ENCODE assay signal across 8 mouse cellular contexts in genomic region chr7:45015957-45016612, GRCm38 (mm10). TPM values are rescaled to one million over a fixed set of nuclear protein-coding genes. Genes with fewer than 3 reads are reported as not detected.
DNase-seq lines count a peak whose midpoint lies in the region; ATAC-seq and TF ChIP-seq lines count a peak whose summit lies in the region.

Scaf1 (minus strand) TSS chr7:45016363.

- no peak for TF ChIP-seq CTCF in G1E (IDR thresholded peaks at IDR 0.05; ENCODE audit: low read depth, low read length)
- TF ChIP-seq CTCF in layer of hippocampus, adult 2 months (conservative IDR thresholded peaks at IDR 0.05), result no peak
- no peak for TF ChIP-seq CTCF in lung, embryonic 14.5 days (IDR thresholded peaks at IDR 0.05; ENCODE audit: low read depth)
- no peak for TF ChIP-seq CTCF in olfactory bulb, adult 2 months (IDR thresholded peaks at IDR 0.05; ENCODE audit: insufficient read depth, low read depth, low read length)
- peak; percentile 34; the same call in 1 of the 2 replicates for TF ChIP-seq CTCF in thymus, adult 2 months (IDR thresholded peaks at IDR 0.05; ENCODE audit: borderline replicate concordance, control insufficient read depth, extremely low read depth, insufficient read depth, low read length, poor library complexity)

- peaks cover 64% of the 10 kb centered on the region for H3K4me1 ChIP-seq in G1E (ENCODE audit: insufficient read depth, low read depth, low read length)
- H3K4me1 ChIP-seq in forebrain, embryonic 16.5 days (replicated peaks; ENCODE audit: control insufficient read depth, insufficient read depth, low read length), result peaks cover 29% of the 10 kb centered on the region
- peaks cover 15% of the 10 kb centered on the region for H3K4me1 ChIP-seq in lung, embryonic 14.5 days (ENCODE audit: insufficient read depth)
- peaks cover 14% of the 10 kb centered on the region for H3K4me1 ChIP-seq in olfactory bulb, adult 2 months (ENCODE audit: control insufficient read depth, insufficient read depth, low read length)
- peaks cover 3% of the 10 kb centered on the region for H3K4me1 ChIP-seq in thymus, adult 2 months (replicated peaks; ENCODE audit: control insufficient read depth, insufficient read depth, low read length)

- TF ChIP-seq POLR2A in olfactory bulb, adult 2 months (IDR thresholded peaks at IDR 0.05; ENCODE audit: insufficient read depth, low read depth, low read length), result peak; percentile 25; the same call in 1 of the 2 replicates
- TF ChIP-seq POLR2A in thymus, adult 2 months (IDR thresholded peaks at IDR 0.05; ENCODE audit: control insufficient read depth, extremely low read depth, insufficient read depth, low read length, poor library complexity), result no peak

- WGBS in forebrain, embryonic 16.5 days, result under 1% methylated on average over 69 of the region's 69 CpGs
- under 1% methylated on average over 69 of the region's 69 CpGs for WGBS in lung, embryonic 14.5 days
- 1% methylated on average over 69 of the region's 69 CpGs for WGBS in olfactory bulb, adult 2 months
- WGBS in thymus, adult 2 months, result 1% methylated on average over 69 of the region's 69 CpGs

- H3K27me3 ChIP-seq in G1E (ENCODE audit: insufficient read depth, low read length), result peaks cover 22% of the 10 kb centered on the region
- 0 out of 2 replicates have a peak, but pooled peaks cover 6% of the 10 kb centered on the region for H3K27me3 ChIP-seq in forebrain, embryonic 16.5 days (replicated peaks; ENCODE audit: control insufficient read depth, insufficient read depth, low read length)
- no peaks in the 10 kb centered on the region for H3K27me3 ChIP-seq in lung, embryonic 14.5 days (ENCODE audit: insufficient read depth, low read length)
- no peaks in the 10 kb centered on the region for H3K27me3 ChIP-seq in thymus, adult 2 months (ENCODE audit: control insufficient read depth, insufficient read depth, low read length)

- ATAC-seq in G1E (ENCODE audit: extremely low read depth, insufficient number of reproducible peaks, low FRiP score, poor library complexity, severe bottlenecking), result peak; percentile 77
- ATAC-seq in forebrain, embryonic 16.5 days, result peak; percentile 95
- ATAC-seq in lung, embryonic 14.5 days (ENCODE audit: insufficient read depth), result peak; percentile 76

- peak; percentile 76 for DNase-seq in G1E (ENCODE audit: low spot score)
- peak; percentile 99 to 100 for DNase-seq in cerebellum, adult 18-20 months
- peak; percentile 97 to 98 for DNase-seq in heart, postnatal 36 days
- peak; percentile 99 to 100 for DNase-seq in layer of hippocampus, adult 2 months (ENCODE audit: low spot score in 2 of 2)
- DNase-seq in lung, embryonic 14.5 days, result peak; percentile 100
- peak; percentile 99 for DNase-seq in thymus, adult 2 months

- no peaks in the 10 kb centered on the region for H3K9me3 ChIP-seq in G1E (replicated peaks)
- no peaks in the 10 kb centered on the region for H3K9me3 ChIP-seq in forebrain, embryonic 16.5 days (ENCODE audit: control insufficient read depth, low read length)
- H3K9me3 ChIP-seq in lung, embryonic 14.5 days (ENCODE audit: low read depth, low read length), result no peaks in the 10 kb centered on the region

- H3K9ac ChIP-seq in forebrain, embryonic 16.5 days (replicated peaks; ENCODE audit: low read depth, low read length), result peak within 1 kb of the TSS; percentile 96
- peak within 1 kb of the TSS; percentile 92 for H3K9ac ChIP-seq in lung, embryonic 14.5 days

- intact Hi-C loops in heart, postnatal 36 days (cut with DNase I), result loop anchor here (1.0 to 5.0 kb wide), 2 partner anchors 18 to 106 kb away; partner anchors contain the start of genes Bcl2l12 and Rps11

- H3K27ac ChIP-seq in forebrain, embryonic 16.5 days (ENCODE audit: low read length), result peak within 1 kb of the TSS; percentile 79
- peak within 1 kb of the TSS; percentile 93 for H3K27ac ChIP-seq in layer of hippocampus, adult 2 months
- H3K27ac ChIP-seq in lung, embryonic 14.5 days (ENCODE audit: low read depth), result peak within 1 kb of the TSS; percentile 98
- H3K27ac ChIP-seq in olfactory bulb, adult 2 months (ENCODE audit: insufficient read depth, low read depth, low read length), result 0 out of 2 replicates have a peak within 1 kb of the TSS, but pooled peaks have one; percentile 35
- H3K27ac ChIP-seq in thymus, adult 2 months (ENCODE audit: control insufficient read depth, insufficient read depth, low read length), result peak within 1 kb of the TSS; percentile 64; the same call in 1 of the 2 replicates

- peak within 1 kb of the TSS; percentile 90 for H3K4me2 ChIP-seq in forebrain, embryonic 16.5 days (ENCODE audit: low read length)
- peak within 1 kb of the TSS; percentile 68 for H3K4me2 ChIP-seq in lung, embryonic 14.5 days

- H3K4me3 ChIP-seq in G1E (ENCODE audit: low read depth, low read length), result peak within 1 kb of the TSS; percentile 92
- peak within 1 kb of the TSS; percentile 98 for H3K4me3 ChIP-seq in forebrain, embryonic 16.5 days (replicated peaks; ENCODE audit: low read length)
- H3K4me3 ChIP-seq in layer of hippocampus, adult 2 months, result peak within 1 kb of the TSS; percentile 90
- H3K4me3 ChIP-seq in lung, embryonic 14.5 days (ENCODE audit: low read depth, low read length), result peak within 1 kb of the TSS; percentile 96
- peak within 1 kb of the TSS; percentile 77 for H3K4me3 ChIP-seq in olfactory bulb, adult 2 months (ENCODE audit: insufficient read depth, low read depth, low read length)
- H3K4me3 ChIP-seq in thymus, adult 2 months (ENCODE audit: control insufficient read depth, insufficient read depth, low read length), result peak within 1 kb of the TSS; percentile 86

- H3K36me3 ChIP-seq in G1E (replicated peaks), result peaks cover 37% of the 10 kb centered on the region
- H3K36me3 ChIP-seq in forebrain, embryonic 16.5 days (ENCODE audit: control insufficient read depth, insufficient read depth), result peaks cover 16% of the 10 kb centered on the region
- H3K36me3 ChIP-seq in lung, embryonic 14.5 days (ENCODE audit: insufficient read depth), result peaks cover 33% of the 10 kb centered on the region
- peaks cover 13% of the 10 kb centered on the region; the same call in 1 of the 2 replicates for H3K36me3 ChIP-seq in thymus, adult 2 months (ENCODE audit: control insufficient read depth, insufficient read depth, low read length)

RNA-seq across cellular contexts. Expression of gene Scaf1, which starts in this region (rescaled TPM):
- total RNA-seq in G1E (2014; fragmentation: Nextera tagmentation), result 66.0 and 111 TPM in 2 replicates
- 11.3 and 13.5 TPM in 2 replicates for total RNA-seq in G1E (2017)
- 203 and 244 TPM in 2 replicates for polyA plus RNA-seq in G1E (2012)
- 42.1 and 44.3 TPM in 2 replicates for polyA plus RNA-seq in forebrain, embryonic 16.5 days (2015; fragmentation: Nextera tagmentation; extraction: Ambion mirVana)
- 10 to 100 TPM; 48.0 to 48.1 TPM for total RNA-seq in heart, postnatal 36 days (2021)
- total RNA-seq in layer of hippocampus, adult 2 months (2021), result 100 to 1,000 TPM; 166 to 168 TPM
- polyA plus RNA-seq in lung, embryonic 14.5 days (2014; fragmentation: Nextera tagmentation; extraction: Ambion mirVana), result 45.9 and 53.6 TPM in 2 replicates
- polyA plus RNA-seq in olfactory bulb, adult 2 months (2012; ENCODE audit: insufficient read depth, insufficient read length, low replicate concordance, missing spikeins), result not detected in 2 replicates
- polyA plus RNA-seq in thymus, adult 2 months (2012; rRNA removed), result 118 and 131 TPM in 2 replicates

Comparison
In these comparisons a context has a peak if more than half of its experiments do, and no peak if none do; other contexts are left out.
1. Peak in every context shown above with its lines: DNase-seq, ATAC-seq, H3K4me3 ChIP-seq and H3K27ac ChIP-seq.
2. H3K27ac ChIP-seq: peak in every context shown above with its lines; median percentile 98 in lung, embryonic 14.5 days; 93 in layer of hippocampus, adult 2 months; 79 in forebrain, embryonic 16.5 days; 64 in thymus, adult 2 months; 35 in olfactory bulb, adult 2 months.